Mouse (Mus musculus): Measurements from ENCODE around the gene Olfr998.
"Not testable (repeated sequence)": the region's sequence is repeated elsewhere in the genome, so short reads cannot be mapped to it uniquely, and the experiment has no call there.

The Olfr998 gene

DNA sequence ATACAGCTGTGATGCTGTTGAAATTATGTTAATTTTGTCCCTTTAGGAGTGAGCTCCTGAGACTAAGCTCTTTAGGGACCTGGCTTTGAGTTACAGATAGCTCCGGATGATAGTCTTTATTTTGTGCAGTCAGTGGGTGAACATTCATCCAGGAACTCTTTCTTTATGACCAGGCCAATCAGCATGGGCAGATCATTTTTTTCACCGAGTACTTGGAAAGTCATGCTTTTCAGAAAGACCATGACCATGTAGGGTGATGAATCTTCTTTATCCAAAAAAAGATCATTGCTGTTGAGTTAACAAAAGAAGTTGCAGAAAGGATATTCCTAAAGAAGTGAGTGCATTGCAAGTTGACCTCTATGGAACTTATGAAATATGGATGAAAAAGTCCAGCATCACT lies at the start of gene Olfr998:
TSS of gene Olfr998 (plus strand) at position 301 of the 400 bp plus-strand sequence.
- in situ Hi-C loops (cut with MboI, MseI), result not testable (repeated sequence)

DNA sequence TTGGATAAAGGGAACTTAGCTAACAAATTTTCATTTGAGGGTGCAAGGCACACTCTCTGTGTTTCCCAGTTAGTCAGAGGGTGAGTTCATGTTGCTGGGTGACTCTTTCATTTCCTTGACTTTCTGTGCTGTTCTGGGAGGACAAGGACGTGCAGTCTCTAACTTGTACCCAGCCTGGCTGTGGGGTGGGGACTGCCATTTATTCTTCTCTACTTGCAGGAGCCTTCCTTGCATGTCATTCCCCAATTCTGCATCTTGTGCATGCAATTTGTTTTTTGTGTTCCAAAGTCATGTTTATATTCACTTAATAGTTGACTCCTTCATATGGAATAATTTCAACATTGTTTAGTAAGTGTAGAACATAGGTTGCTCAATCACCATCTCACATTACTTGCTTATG lies 33.9 kb upstream of the Olfr998 start:
- in situ Hi-C loops (cut with MboI, MseI), result no loop called here

DNA sequence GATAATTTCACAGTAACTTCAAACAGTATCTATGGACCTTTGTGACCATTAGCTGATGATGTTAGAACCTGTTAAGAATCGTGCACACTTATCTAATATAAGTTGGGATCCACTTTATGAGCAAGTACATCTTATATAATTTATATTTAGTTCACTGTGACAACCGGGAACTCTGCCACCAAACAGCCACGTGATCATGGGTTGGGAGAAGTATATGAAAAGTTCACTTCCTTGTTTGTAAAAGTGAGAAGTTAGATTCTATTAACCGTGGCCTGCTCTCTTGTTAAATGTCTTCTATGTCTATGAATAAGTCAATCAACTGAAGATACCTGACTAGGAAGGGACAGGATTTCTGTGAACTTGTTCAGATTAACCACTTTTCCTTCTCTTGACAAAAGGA lies 28.5 kb upstream of the Olfr998 start:
- in situ Hi-C loops (cut with MboI, MseI), result loop anchor here (5.0 kb wide), 1 partner anchor 428 kb away; no protein-coding TSS in a partner anchor

DNA sequence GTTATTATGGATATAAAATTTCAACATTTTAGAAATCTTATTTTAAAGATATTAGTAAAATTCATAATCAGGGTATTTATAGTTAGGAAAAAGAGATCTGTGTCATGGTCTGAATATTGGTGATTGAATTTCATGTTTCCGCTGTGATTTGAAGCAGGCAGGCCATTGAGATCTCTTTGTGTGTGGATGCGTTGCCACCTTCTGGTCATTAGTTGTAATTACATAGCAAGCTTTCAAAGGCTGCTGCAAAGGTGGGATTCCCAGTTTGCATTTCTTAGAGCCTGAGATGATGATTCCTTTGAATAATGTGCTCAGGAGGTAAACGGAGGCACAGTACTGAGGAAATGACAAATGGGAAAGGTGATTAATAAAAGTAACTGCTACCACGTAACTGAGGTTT lies 27.6 kb upstream of the Olfr998 start:
- in situ Hi-C loops (cut with MboI, MseI), result loop anchor here (5.0 kb wide), 1 partner anchor 429 kb away; no protein-coding TSS in a partner anchor

GRCm38 (mm10) chr2:85578915-85579314 lies 9.8 kb upstream of the Olfr998 start, which contains the start of gene Olfr996:
Gene Olfr996, plus strand, starts transcription at chr2:85579215.
- in situ Hi-C loops (cut with MboI, MseI), result no loop called here

- in situ Hi-C loops (cut with MboI, MseI), result no loop called here
Measured at GRCm38 (mm10) chr2:85611803-85612202, 23.1 kb downstream of the Olfr998 start, which contains the start of gene Olfr1000. Gene Olfr1000, minus strand, starts transcription at chr2:85611903.
